Mouse (Mus musculus): ENCODE results near the gene Kcnh1.

The Kcnh1 gene

GRCm38 (mm10) chr1:192402911-192403704 lies 212.5 kb downstream of the Kcnh1 start:
- no peak for DNase-seq (ENCODE audit: extremely low read depth, insufficient read length, low spot score)

GRCm38 (mm10) chr1:192405136-192405535 lies 214.6 kb downstream of the Kcnh1 start:
- DNase-seq (ENCODE audit: extremely low read depth, insufficient read length, low spot score), result no peak

DNA sequence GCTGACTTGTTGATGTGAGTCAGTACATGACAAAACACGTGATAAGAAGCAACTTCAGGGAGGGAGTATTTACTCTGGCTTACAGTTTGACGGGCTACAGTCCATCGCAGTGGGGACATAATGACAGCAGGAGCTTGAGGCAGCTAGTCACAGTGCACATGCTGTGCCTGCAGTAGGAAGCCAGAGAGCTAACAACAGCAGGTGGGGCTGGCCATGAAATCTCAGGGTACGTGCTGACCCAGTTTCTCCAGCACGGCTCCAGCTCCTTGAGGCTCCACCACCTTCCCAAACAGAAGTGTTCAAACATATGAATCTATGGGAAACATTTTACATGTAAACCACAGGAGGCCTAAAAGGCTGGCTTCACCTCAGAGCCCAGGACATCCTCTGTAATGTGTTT lies 216.0 kb downstream of the Kcnh1 start:
- no peak for DNase-seq (ENCODE audit: extremely low read depth, insufficient read length, low spot score)

DNA sequence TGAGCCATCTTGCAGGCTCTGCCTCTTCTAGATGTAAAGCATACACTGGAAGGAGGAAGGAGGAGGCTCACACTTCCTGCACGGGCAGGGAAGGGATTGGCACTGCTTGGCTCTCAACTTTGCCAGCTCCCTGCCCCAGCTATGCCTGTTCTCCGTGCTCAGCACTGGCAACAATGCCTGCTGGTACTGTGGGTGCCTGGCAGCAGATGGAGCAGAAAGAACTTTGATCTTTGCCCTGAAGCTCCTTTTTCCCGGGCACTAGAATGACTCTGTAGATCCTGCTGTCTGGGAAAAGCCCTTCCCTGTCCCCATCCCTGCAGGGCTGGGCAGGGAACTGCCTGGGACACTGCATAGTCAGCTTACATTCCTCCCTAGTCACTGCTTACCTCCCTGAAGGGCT lies 225.2 kb downstream of the Kcnh1 start:
- DNase-seq (ENCODE audit: extremely low read depth, insufficient read length, low spot score), result no peak

- no peak for DNase-seq (ENCODE audit: extremely low read depth, insufficient read length, low spot score)
These were observed 225.8 kb downstream of the Kcnh1 start for GRCm38 (mm10) chr1:192416241-192416821.

DNA sequence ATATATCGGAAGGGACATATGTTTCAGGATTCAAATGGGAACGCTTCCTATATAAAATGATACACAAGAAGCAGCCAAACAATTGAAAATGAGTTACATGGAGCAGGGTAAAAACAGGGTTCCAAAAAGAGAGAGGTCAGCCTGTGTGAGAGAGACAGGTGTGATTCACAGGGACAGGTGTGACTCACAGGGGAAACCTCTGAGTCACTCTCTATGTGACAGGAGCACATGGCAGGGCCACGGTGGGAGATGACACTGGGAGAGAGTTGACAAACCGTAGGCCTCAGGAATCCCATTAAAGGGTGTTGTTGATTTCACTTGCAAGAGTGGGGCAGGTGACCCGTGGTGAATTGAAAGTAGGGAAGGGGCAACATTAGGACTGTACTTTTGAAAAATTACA lies 228.6 kb downstream of the Kcnh1 start:
- no peak for DNase-seq (ENCODE audit: extremely low read depth, insufficient read length, low spot score)

DNA sequence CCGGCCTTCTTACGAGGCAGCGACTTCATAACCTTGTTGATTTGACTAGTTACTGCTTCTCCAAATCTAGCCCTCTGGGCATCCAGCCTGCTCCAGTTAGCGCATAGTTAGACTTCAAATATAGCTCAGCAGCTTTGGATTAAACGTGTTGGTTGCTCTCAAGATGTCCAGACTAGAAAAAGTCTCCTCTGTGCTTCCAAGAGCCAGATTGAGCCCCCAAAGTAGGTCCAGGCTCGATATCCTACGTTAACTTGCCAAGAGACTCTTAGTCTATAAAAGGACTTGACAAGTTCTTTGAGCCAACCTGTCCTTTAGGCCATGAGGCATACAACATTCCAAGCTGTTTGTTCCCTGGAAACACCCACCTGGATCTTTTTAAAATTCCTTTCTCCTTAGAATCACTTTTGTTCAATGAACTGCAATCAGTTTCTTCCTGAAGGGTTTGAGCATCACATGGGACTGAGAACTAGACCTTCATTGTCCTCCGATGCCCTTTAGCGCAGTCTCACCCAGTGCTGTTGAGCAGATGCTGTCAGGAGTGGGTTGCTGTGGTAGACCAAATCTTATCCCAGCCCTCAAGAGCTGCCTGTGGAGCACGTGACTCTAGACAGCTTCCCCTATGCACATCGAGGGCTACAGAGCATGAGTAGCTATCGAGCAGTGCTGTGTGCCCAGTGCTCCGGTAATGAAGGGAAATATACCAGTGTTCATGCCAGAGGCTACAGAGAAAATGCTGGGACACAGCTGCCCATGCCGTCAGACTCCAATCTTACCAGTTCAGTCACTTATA lies 231.0 kb downstream of the Kcnh1 start:
- DNase-seq (ENCODE audit: extremely low read depth, insufficient read length, low spot score), result no peak

GRCm38 (mm10) chr1:192431423-192431822 lies 240.8 kb downstream of the Kcnh1 start:
- DNase-seq (ENCODE audit: extremely low read depth, insufficient read length, low spot score), result no peak

GRCm38 (mm10) chr1:192435503-192435902 lies 244.9 kb downstream of the Kcnh1 start:
- no peak for DNase-seq (ENCODE audit: extremely low read depth, insufficient read length, low spot score)

DNA sequence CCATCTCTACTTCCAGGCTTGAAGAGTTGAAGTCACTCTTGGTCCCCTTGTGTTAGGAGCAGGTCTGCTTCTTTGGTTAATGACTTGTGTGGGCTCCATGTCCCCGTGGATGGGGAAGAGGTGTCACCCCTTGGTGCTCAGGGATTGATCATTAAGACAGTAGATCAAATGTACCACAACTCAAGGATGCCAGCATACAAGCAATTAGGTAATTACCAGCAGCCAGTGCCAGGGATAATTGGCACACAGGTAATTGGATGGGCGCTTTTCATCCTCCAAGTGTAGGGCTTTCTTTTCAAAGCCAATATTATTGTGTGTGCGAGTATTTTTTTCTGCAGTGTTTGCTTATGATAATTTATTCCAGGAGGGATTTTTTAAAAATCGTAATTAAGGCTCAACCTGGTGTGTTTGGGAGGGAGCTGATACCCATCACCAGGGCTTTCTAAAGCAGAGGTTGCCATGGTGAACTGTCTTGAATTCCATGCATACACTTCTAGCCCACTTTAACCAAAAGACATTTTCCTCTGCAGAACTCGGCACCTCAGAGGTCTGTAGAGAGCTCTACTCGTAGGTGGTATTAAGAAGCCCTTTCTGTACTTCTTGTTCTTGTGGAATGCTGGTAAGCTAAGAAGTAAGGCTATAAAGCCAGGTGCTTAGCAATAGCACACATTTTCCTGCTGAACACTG lies 248.7 kb downstream of the Kcnh1 start:
- no peak for DNase-seq (ENCODE audit: extremely low read depth, insufficient read length, low spot score)

DNA sequence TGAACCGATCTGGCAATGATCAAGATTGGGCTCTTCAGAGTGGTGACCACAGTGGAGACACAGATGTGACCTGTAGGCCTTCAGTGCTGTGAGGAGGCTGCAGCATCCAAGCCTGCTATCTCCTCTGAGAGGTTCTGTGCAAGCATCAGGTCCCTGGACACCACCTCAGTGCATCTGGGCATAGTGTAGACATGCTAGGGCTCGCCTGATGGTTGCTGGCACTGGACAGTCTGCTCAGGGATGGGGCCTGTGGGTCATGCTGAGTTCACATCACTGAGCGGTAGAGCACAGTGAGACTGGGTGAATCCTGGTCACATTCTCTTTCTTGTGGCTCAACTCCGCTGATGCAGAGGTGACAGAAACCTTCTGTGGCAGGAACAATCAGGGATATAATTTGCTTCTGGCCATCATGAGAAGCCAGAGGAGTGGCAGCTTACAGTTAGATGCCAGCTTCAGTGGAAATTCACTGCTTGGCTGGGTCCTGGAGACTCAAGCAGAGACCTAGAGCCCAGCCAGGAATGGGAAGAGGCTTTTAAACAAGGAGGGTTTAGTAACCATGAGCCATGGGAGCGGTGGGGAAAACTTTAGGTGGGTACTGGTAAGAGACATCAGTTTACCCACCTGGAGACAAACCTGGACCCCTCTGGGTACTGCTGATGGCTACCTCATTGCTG lies 252.3 kb downstream of the Kcnh1 start:
- no peak for DNase-seq (ENCODE audit: extremely low read depth, insufficient read length, low spot score)

DNA sequence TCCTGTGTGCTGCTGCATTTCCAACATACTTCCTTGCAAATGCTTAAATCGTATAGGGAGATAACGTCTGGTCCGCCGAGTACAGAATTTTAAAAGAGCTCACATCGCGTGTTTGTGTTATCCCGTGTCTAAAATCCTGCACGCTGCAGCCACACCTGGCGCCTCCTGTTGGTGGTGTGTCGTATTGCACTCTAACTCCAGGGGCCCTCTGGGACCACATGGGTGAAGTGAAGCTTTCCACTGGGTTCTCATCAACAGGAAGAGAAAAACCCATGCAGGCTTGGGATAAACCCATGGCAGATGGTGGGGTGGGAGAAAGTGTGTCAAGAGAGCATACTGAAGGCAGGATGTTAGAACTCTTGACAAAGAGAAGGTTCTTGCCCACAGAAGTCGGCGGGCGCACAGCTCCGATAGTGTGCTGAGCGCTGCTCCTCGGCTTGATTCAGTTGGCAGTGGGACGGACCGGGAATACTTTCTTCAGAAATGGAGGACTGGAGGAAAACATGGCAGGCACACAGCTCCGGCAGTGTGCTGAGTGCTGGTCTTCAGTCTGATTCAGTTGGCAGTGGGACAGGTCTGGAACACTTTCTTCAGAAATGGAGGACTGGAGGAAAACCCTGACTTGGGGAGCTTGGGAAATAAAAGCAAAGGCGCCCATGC lies 253.6 kb downstream of the Kcnh1 start:
- no peak for DNase-seq (ENCODE audit: extremely low read depth, insufficient read length, low spot score)

GRCm38 (mm10) chr1:192444658-192445447 lies 254.3 kb downstream of the Kcnh1 start:
- peak; percentile 48 for DNase-seq (ENCODE audit: extremely low read depth, insufficient read length, low spot score)

DNA sequence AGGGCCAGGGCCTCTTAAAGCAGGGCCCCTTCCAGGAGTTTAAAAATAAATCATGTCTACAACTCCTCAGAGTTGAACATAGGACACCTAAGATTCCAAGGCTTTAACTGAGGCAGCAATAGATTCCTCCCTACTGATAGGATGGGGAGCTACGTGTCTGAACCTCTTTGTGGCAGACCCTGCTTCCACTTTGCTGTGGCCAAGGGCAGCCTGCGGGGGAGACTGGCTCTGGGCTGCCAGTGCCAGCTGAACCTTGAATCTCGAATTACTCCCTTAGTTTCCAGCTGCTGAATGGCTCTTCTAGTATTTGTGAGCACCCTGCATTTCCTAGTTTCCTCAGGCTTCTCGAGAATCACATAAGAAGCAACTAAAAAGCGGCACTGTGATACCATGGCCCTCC lies 255.6 kb downstream of the Kcnh1 start:
- no peak for DNase-seq (ENCODE audit: extremely low read depth, insufficient read length, low spot score)

- no peak for DNase-seq (ENCODE audit: extremely low read depth, insufficient read length, low spot score)
These were observed 257.1 kb downstream of the Kcnh1 start for GRCm38 (mm10) chr1:192447666-192448065.

DNA sequence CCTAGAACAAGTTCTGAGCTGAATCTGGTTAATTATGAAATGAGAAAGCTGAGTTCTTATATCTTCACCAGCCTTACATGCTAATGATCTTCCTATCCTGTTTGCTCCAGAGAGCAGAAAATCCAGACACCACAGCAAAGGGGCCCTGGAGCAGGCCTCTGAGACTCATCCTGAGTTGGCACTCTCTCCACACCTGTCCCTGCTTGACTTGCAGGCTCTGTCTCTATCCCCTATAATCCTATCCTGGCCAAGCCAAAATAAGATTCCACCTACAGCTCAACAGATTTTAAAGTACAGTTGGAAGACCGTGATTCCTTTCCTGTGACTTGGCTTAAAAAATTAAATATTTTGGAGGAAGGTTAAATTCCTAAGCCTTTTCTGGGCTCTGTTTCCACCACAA lies 257.9 kb downstream of the Kcnh1 start:
- DNase-seq (ENCODE audit: extremely low read depth, insufficient read length, low spot score), result no peak

DNA sequence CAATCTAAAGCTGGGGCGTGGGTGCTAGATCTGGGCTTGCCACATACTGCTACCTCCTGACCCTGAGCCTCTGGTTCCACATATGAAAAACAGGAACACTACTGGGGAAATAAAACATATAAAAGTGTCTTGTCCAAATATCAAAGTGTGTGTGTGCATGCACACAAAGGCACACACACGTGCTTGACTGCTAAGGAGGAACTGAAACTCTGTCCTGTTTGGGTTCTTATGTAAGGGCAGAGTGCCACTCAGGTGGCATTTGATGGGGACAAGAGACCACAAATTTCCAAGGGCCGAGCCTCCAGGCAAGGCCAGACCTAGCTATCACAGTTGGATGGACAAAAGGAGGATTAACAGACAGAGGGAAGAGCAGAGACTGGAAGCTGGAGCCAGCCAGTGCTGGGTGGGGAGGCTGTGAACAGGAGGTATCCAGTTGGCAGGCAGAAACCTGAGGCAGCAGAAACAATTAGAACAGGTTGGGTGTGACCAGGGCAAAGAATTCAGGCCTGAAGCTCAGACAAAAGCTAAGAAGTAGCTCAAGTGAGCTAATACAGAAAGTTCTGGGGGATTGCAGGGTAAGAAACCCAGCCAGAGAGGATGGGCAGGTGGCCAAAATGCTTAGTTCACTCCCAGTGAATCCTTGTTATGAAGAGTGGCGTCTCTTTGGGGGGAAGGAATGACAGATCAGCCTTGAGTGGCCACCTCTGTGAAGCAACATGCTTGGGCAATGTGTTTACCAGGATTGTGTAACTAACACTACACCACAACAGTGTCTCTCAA lies 259.2 kb downstream of the Kcnh1 start:
- DNase-seq (ENCODE audit: extremely low read depth, insufficient read length, low spot score), result no peak

- no peak for DNase-seq (ENCODE audit: extremely low read depth, insufficient read length, low spot score)
These were observed 259.9 kb downstream of the Kcnh1 start for GRCm38 (mm10) chr1:192450425-192450824.

GRCm38 (mm10) chr1:192451722-192452121 lies 261.1 kb downstream of the Kcnh1 start:
- no peak for DNase-seq (ENCODE audit: extremely low read depth, insufficient read length, low spot score)
